8 mouse cellular contexts compared by ENCODE assay signal in genomic region chr2:128698140-128698692, GRCm38 (mm10). TPM values are rescaled to one million over a fixed set of nuclear protein-coding genes. Genes with fewer than 3 reads are reported as not detected.
DNase-seq lines count a peak whose midpoint lies in the region; ATAC-seq and TF ChIP-seq lines count a peak whose summit lies in the region.

No protein-coding gene starts in this region.

- DNase-seq in CD4-positive, CD25-positive, alpha-beta regulatory T cell, adult 2 months (ENCODE audit: low read depth, low spot score), result peak; percentile 70
- peak; percentile 42 for DNase-seq in brain, embryonic 18.5 days (ENCODE audit: low read depth, low spot score)
- DNase-seq in forebrain, embryonic 10.5 days (ENCODE audit: extremely low spot score, low spot score), result peak; percentile 87
- DNase-seq in kidney, postnatal 0 days (ENCODE audit: low spot score), result peak; percentile 96
- peak; percentile 77 for DNase-seq in liver, adult 2 months (ENCODE audit: extremely low read depth, low read depth, low spot score)
- peak; percentile 51 for DNase-seq in splenic B cell, adult 2 months (ENCODE audit: low read depth, low spot score)

- H3K4me3 ChIP-seq in forebrain, embryonic 10.5 days, result peak overlapping the region; percentile 78
- peak overlapping the region; percentile 78 to 91 for H3K4me3 ChIP-seq in heart, embryonic 14.5 days (ENCODE audit: control insufficient read depth in 1 of 2, insufficient read depth in 1 of 2, low read depth in 1 of 2, low read length in 2 of 2)
- peak overlapping the region; percentile 75 for H3K4me3 ChIP-seq in kidney, postnatal 0 days (replicated peaks; ENCODE audit: low read depth, low read length)
- peak overlapping the region; percentile 79 for H3K4me3 ChIP-seq in liver, adult 2 months (ENCODE audit: insufficient read depth, low read depth, low read length)

- H3K4me1 ChIP-seq in forebrain, embryonic 10.5 days, result peaks cover 24% of the 10 kb centered on the region
- peaks cover 0 to 4% of the 10 kb centered on the region in 2 experiments; a peak in 3 of 4 replicates for H3K4me1 ChIP-seq in heart, embryonic 14.5 days (ENCODE audit: control insufficient read depth in 2 of 2, insufficient read depth in 2 of 2, low read length in 2 of 2)
- H3K4me1 ChIP-seq in kidney, postnatal 0 days (replicated peaks; ENCODE audit: insufficient read depth, low read length), result no peaks in the 10 kb centered on the region
- H3K4me1 ChIP-seq in liver, adult 2 months (ENCODE audit: control insufficient read depth, insufficient read depth, low read length), result peaks cover 2% of the 10 kb centered on the region; the same call in 1 of the 2 replicates

- H3K27me3 ChIP-seq in forebrain, embryonic 10.5 days (ENCODE audit: poor library complexity, severe bottlenecking), result peaks cover 4% of the 10 kb centered on the region; the same call in 1 of the 2 replicates
- no peaks in the 10 kb centered on the region for H3K27me3 ChIP-seq in heart, embryonic 14.5 days (ENCODE audit: control insufficient read depth, insufficient read depth, low read length)
- no peaks in the 10 kb centered on the region for H3K27me3 ChIP-seq in kidney, postnatal 0 days (ENCODE audit: insufficient read depth, low read length)
- no peaks in the 10 kb centered on the region for H3K27me3 ChIP-seq in liver, adult 2 months (ENCODE audit: control insufficient read depth, insufficient read depth, low read length)
- no peaks in the 10 kb centered on the region for H3K27me3 ChIP-seq in splenic B cell, adult 2 months (ENCODE audit: control insufficient read depth, insufficient read depth, low read length, poor library complexity, severe bottlenecking)

- H3K79me2 ChIP-seq in liver, adult 2 months (ENCODE audit: control insufficient read depth, insufficient read depth, low read length), result peaks cover 11% of the 10 kb centered on the region; the same call in 1 of the 2 replicates

- peak; percentile 92 for TF ChIP-seq CTCF in kidney, postnatal 0 days (IDR thresholded peaks at IDR 0.05; ENCODE audit: low read depth)
- TF ChIP-seq CTCF in liver, adult 2 months (IDR thresholded peaks at IDR 0.05; ENCODE audit: low read depth, low read length), result peak; percentile 97

- no peak for TF ChIP-seq POLR2A in liver, adult 2 months (IDR thresholded peaks at IDR 0.05; ENCODE audit: extremely low read depth, insufficient read depth, low read length)

- H3K4me2 ChIP-seq in heart, embryonic 14.5 days (ENCODE audit: low read length), result peak overlapping the region; percentile 89
- peak overlapping the region; percentile 75 for H3K4me2 ChIP-seq in kidney, postnatal 0 days (ENCODE audit: low read length)

- no peaks in the 10 kb centered on the region for H3K9me3 ChIP-seq in forebrain, embryonic 10.5 days
- no peaks in the 10 kb centered on the region for H3K9me3 ChIP-seq in heart, embryonic 14.5 days (ENCODE audit: control insufficient read depth, low read length)
- no peaks in the 10 kb centered on the region for H3K9me3 ChIP-seq in kidney, postnatal 0 days (replicated peaks; ENCODE audit: low read length)

- ATAC-seq in heart, embryonic 14.5 days (ENCODE audit: insufficient number of reproducible peaks, insufficient read depth, low FRiP score, low read depth), result peak; percentile 88
- peak; percentile 87 for ATAC-seq in kidney, postnatal 0 days (replicated peaks; ENCODE audit: low FRiP score, low read depth)
- peak; percentile 81 for ATAC-seq in monocyte, adult 5-6 weeks (replicated peaks; ENCODE audit: insufficient number of reproducible peaks, low FRiP score, low TSS enrichment, poor library complexity, severe bottlenecking)

- H3K27ac ChIP-seq in forebrain, embryonic 10.5 days, result peak overlapping the region; percentile 89
- peak overlapping the region; percentile 92 to 96 for H3K27ac ChIP-seq in heart, embryonic 14.5 days (replicated peaks in 1 of 2; ENCODE audit: control insufficient read depth in 1 of 2, insufficient read depth in 1 of 2, low read depth in 2 of 2, low read length in 2 of 2)
- H3K27ac ChIP-seq in kidney, postnatal 0 days, result peak overlapping the region; percentile 94
- peak overlapping the region; percentile 90 for H3K27ac ChIP-seq in liver, adult 2 months (replicated peaks; ENCODE audit: insufficient read depth, low read depth, low read length)

- peak overlapping the region; percentile 87 for H3K9ac ChIP-seq in heart, embryonic 14.5 days (ENCODE audit: low read length)
- peak overlapping the region; percentile 76 for H3K9ac ChIP-seq in kidney, postnatal 0 days (ENCODE audit: low read depth, low read length)
- H3K9ac ChIP-seq in liver, adult 2 months (ENCODE audit: low read depth, low read length), result peak overlapping the region; percentile 70

- WGBS in forebrain, embryonic 10.5 days, result 0% methylated on average over 14 of the region's 14 CpGs
- under 1% methylated on average over 14 of the region's 14 CpGs for WGBS in heart, embryonic 14.5 days
- under 1% methylated on average over 14 of the region's 14 CpGs for WGBS in kidney, postnatal 0 days
- under 1% methylated on average over 14 of the region's 14 CpGs for WGBS in liver, adult 2 months

- H3K36me3 ChIP-seq in forebrain, embryonic 10.5 days (replicated peaks), result peaks cover 4% of the 10 kb centered on the region; the same call in 1 of the 2 replicates
- H3K36me3 ChIP-seq in heart, embryonic 14.5 days (ENCODE audit: control insufficient read depth, insufficient read depth, low read length), result no peaks in the 10 kb centered on the region
- no peaks in the 10 kb centered on the region for H3K36me3 ChIP-seq in kidney, postnatal 0 days (ENCODE audit: insufficient read depth, low read length)
- no peaks in the 10 kb centered on the region for H3K36me3 ChIP-seq in liver, adult 2 months (ENCODE audit: control insufficient read depth, insufficient read depth, low read length)
- no peaks in the 10 kb centered on the region for H3K36me3 ChIP-seq in splenic B cell, adult 2 months (ENCODE audit: control insufficient read depth, insufficient read depth, low read length, poor library complexity, severe bottlenecking)

RNA-seq across cellular contexts. Expression of gene Mertk, which starts 0.5 kb away (rescaled TPM):
- polyA plus RNA-seq in forebrain, embryonic 10.5 days (2016; fragmentation: Nextera tagmentation; extraction: Ambion mirVana), result 5.0 and 5.1 TPM in 2 replicates
- polyA plus RNA-seq in heart, embryonic 14.5 days (2014; fragmentation: Nextera tagmentation; extraction: Ambion mirVana), result 4.9 and 5.4 TPM in 2 replicates
- 8.9 and 9.8 TPM in 2 replicates for polyA plus RNA-seq in kidney, postnatal 0 days (2015; fragmentation: Nextera tagmentation; extraction: Ambion mirVana)
- 16.5 and 17.0 TPM in 2 replicates for total RNA-seq in liver, adult 2 months (2014; rRNA removed)
- polyA plus RNA-seq in liver, adult 2 months (2012; rRNA removed), result 3.0 and 3.8 TPM in 2 replicates
- not detected in 3 replicates for total RNA-seq in monocyte, adult 5-6 weeks (2017)

RNA-seq across cellular contexts. Expression of gene Anapc1, which starts 11.0 kb away (rescaled TPM):
- 92.0 and 97.6 TPM in 2 replicates for polyA plus RNA-seq in forebrain, embryonic 10.5 days (2016; fragmentation: Nextera tagmentation; extraction: Ambion mirVana)
- 48.5 and 51.0 TPM in 2 replicates for polyA plus RNA-seq in heart, embryonic 14.5 days (2014; fragmentation: Nextera tagmentation; extraction: Ambion mirVana)
- 27.4 and 31.1 TPM in 2 replicates for polyA plus RNA-seq in kidney, postnatal 0 days (2015; fragmentation: Nextera tagmentation; extraction: Ambion mirVana)
- 33.0 and 42.8 TPM in 2 replicates for total RNA-seq in liver, adult 2 months (2014; rRNA removed)
- polyA plus RNA-seq in liver, adult 2 months (2012; rRNA removed), result 18.4 and 22.3 TPM in 2 replicates
- 71.5 to 134 TPM (median 78.9 TPM) in 3 replicates for total RNA-seq in monocyte, adult 5-6 weeks (2017)

Comparison
In these comparisons a context has a peak if more than half of its experiments do, and no peak if none do; other contexts are left out.
1. Peak in every context shown above with its lines: DNase-seq, ATAC-seq, H3K4me3 ChIP-seq and H3K27ac ChIP-seq.
2. DNase-seq: peak in every context shown above with its lines; median percentile 96 in kidney, postnatal 0 days; 87 in forebrain, embryonic 10.5 days; 77 in liver, adult 2 months; 70 in CD4-positive, CD25-positive, alpha-beta regulatory T cell, adult 2 months; 51 in splenic B cell, adult 2 months; 42 in brain, embryonic 18.5 days.